In the genomic region with DNA sequence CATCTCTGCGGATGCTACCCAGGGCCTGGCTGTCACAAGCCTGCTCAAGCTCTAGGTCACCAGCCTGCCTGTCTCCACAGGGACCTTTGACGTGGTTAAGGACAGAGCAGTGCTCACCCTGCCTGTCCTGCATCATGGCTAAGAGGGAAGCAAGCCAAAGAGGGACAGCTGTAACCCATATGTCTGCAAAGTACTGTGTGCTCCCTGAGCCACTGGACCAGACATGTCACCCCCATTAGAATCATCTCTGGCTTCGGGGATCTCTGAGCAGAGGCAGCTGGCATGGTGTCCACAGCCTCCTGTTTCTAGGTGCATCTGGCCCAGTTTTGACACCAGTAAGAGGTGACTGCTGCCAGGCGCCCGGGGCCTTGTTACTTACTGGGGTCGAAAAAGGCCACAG, we compare ENCODE assay signal across 13 mouse cellular contexts. TPM values are rescaled to one million over a fixed set of nuclear protein-coding genes. Genes with fewer than 3 reads are reported as not detected.
DNase-seq lines count a peak whose midpoint lies in the region; ATAC-seq and TF ChIP-seq lines count a peak whose summit lies in the region.
"Had no signal": no experiment of that assay in that cellular context is flagged by ENCODE, and none has a peak within 500 bp of the region (broad histone marks: within the 10 kb centered on the region; RNA-seq: fewer than 3 reads in every experiment).

No protein-coding gene starts in this region.

- peak overlapping the region; percentile 69 for H3K27ac ChIP-seq in gastrocnemius, adult 2 months
- H3K27ac ChIP-seq in kidney, embryonic 15.5 days, result no peak overlapping the region
- H3K27ac ChIP-seq in forebrain, embryonic 11.5 days (ENCODE audit: low read depth, low read length), result no peak overlapping the region

- H3K4me1 ChIP-seq in kidney, embryonic 15.5 days, result peaks cover 31% of the 10 kb centered on the region
- H3K4me1 ChIP-seq in forebrain, embryonic 11.5 days (replicated peaks; ENCODE audit: control insufficient read depth, insufficient read depth, low read length), result no peaks in the 10 kb centered on the region

- H3K9ac ChIP-seq in kidney, embryonic 15.5 days, result no peak overlapping the region
- H3K9ac ChIP-seq in forebrain, embryonic 11.5 days (ENCODE audit: low read length), result no peak overlapping the region

- DNase-seq in gastrocnemius, adult 2 months, result peak; percentile 51
- no peak for DNase-seq in gastrocnemius, postnatal 36 days
- peak; percentile 78 for DNase-seq in kidney, postnatal 10 days
- DNase-seq in heart, postnatal 10 days, result peak; percentile 76 to 80
- peak; percentile 53 for DNase-seq in lung, postnatal 14 days
- DNase-seq in liver, result no peak
- DNase-seq in forebrain, embryonic 11.5 days (ENCODE audit: low spot score), result no peak
- DNase-seq: adrenal gland, postnatal 10 days; right cerebral cortex, adult 18-20 months; thymus, postnatal 14 days had no signal

- no peak for ATAC-seq in kidney, embryonic 15.5 days (replicated peaks; ENCODE audit: low FRiP score)
- ATAC-seq in forebrain, embryonic 11.5 days (replicated peaks; ENCODE audit: low FRiP score), result no peak

- H3K4me2 ChIP-seq in kidney, embryonic 15.5 days, result no peak overlapping the region
- H3K4me2 ChIP-seq in forebrain, embryonic 11.5 days (ENCODE audit: low read depth, low read length, severe bottlenecking), result no peak overlapping the region

- intact Hi-C loops in gastrocnemius, adult 2 months (cut with DNase I), result no loop called here
- intact Hi-C loops in gastrocnemius, postnatal 36 days (cut with DNase I), result loop anchor here (2.0 kb wide), 1 partner anchor 26 kb away; no protein-coding TSS in a partner anchor
- intact Hi-C loops in heart, postnatal 10 days (cut with DNase I), result no loop called here

- H3K4me3 ChIP-seq in gastrocnemius, adult 2 months, result no peak overlapping the region
- no peak overlapping the region for H3K4me3 ChIP-seq in kidney, embryonic 15.5 days (replicated peaks)
- H3K4me3 ChIP-seq in forebrain, embryonic 11.5 days (ENCODE audit: low read depth, low read length), result no peak overlapping the region

- TF ChIP-seq CTCF in gastrocnemius, adult 2 months (IDR thresholded peaks at IDR 0.05), result no peak

- H3K27me3 ChIP-seq in kidney, embryonic 15.5 days, result no peaks in the 10 kb centered on the region
- no peaks in the 10 kb centered on the region for H3K27me3 ChIP-seq in forebrain, embryonic 11.5 days (ENCODE audit: control insufficient read depth, insufficient read depth, low read length)

- 71% methylated on average over 6 of the region's 6 CpGs for WGBS in kidney, embryonic 15.5 days
- 89% methylated on average over 6 of the region's 6 CpGs for WGBS in forebrain, embryonic 11.5 days

- no peaks in the 10 kb centered on the region for H3K9me3 ChIP-seq in kidney, embryonic 15.5 days (replicated peaks)
- H3K9me3 ChIP-seq in forebrain, embryonic 11.5 days (ENCODE audit: control insufficient read depth, low read length), result no peaks in the 10 kb centered on the region

- peaks cover 6% of the 10 kb centered on the region; the same call in 1 of the 2 replicates for H3K36me3 ChIP-seq in kidney, embryonic 15.5 days
- no peaks in the 10 kb centered on the region for H3K36me3 ChIP-seq in forebrain, embryonic 11.5 days (ENCODE audit: control insufficient read depth, insufficient read depth, low read length)

RNA-seq across cellular contexts. Expression of gene 2310022B05Rik, which starts 32.7 kb away (rescaled TPM):
- 10 to 100 TPM; 10.4 to 17.3 TPM for total RNA-seq in gastrocnemius, adult 2 months (2021)
- total RNA-seq in gastrocnemius, postnatal 36 days (2021), result 10 to 100 TPM in 1 of 2 experiments, 1 to 10 TPM in 1; 9.9 to 12.1 TPM
- 28.4 and 32.3 TPM in 2 replicates for polyA plus RNA-seq in kidney, embryonic 15.5 days (2015; fragmentation: Nextera tagmentation; extraction: Ambion mirVana)
- 100 to 1,000 TPM; 144 to 160 TPM for total RNA-seq in heart, postnatal 10 days (2021)
- 23.5 and 26.6 TPM in 2 replicates for polyA plus RNA-seq in forebrain, embryonic 11.5 days (2014; fragmentation: Nextera tagmentation; extraction: Ambion mirVana)

RNA-seq across cellular contexts. Expression of gene Capn9, which starts 54.6 kb away (rescaled TPM):
- not detected for total RNA-seq in gastrocnemius, adult 2 months (2021)
- not detected for total RNA-seq in gastrocnemius, postnatal 36 days (2021)
- polyA plus RNA-seq in kidney, embryonic 15.5 days (2015; fragmentation: Nextera tagmentation; extraction: Ambion mirVana), result 0.08 and 0.31 TPM in 2 replicates
- total RNA-seq in heart, postnatal 10 days (2021), result not detected
- polyA plus RNA-seq in forebrain, embryonic 11.5 days (2014; fragmentation: Nextera tagmentation; extraction: Ambion mirVana), result 0.15 TPM in 1 of 2 replicates, not detected in the other
- total RNA-seq: common myeloid progenitor, adult 5-6 weeks; hematopoietic stem cell, adult 5-6 weeks had no signal

Comparison
In these comparisons a context has a peak if more than half of its experiments do, and no peak if none do; other contexts are left out.
1. DNase-seq: peak in gastrocnemius, adult 2 months (single experiment), kidney, postnatal 10 days (single experiment), heart, postnatal 10 days (2 of 2) and lung, postnatal 14 days (single experiment); none in gastrocnemius, postnatal 36 days (0 of 2), liver (single experiment) and forebrain, embryonic 11.5 days (single experiment).
2. RNA of gene 2310022B05Rik, which starts 32.7 kb away (total RNA-seq): 144 to 160 TPM in heart, postnatal 10 days; 10.4 to 17.3 TPM in gastrocnemius, adult 2 months and 9.9 to 12.1 TPM in gastrocnemius, postnatal 36 days; every median in the first group is over 4 times any median in the second.